Mouse (Mus musculus): Measurements from ENCODE around the gene Sun1. TPM values are rescaled to one million over a fixed set of nuclear protein-coding genes. Genes with fewer than 3 reads are reported as not detected.

The Sun1 gene
- total and polyA plus RNA-seq, 3 experiments, result 71.3 to 79.0 TPM; not detected in 1

- TF ChIP-seq TAL1 (IDR thresholded peaks at IDR 0.05; ENCODE audit: low read length) (no peak), NRF1 (IDR thresholded peaks at IDR 0.05; ENCODE audit: insufficient read depth, low read depth, low read length, poor library complexity, severe bottlenecking) (no peak), CHD1 (IDR thresholded peaks at IDR 0.05; ENCODE audit: low read depth, low read length) (no peak), MXI1 (IDR thresholded peaks at IDR 0.05; ENCODE audit: low read depth, low read length) (no peak), ZKSCAN1 (IDR thresholded peaks at IDR 0.05; ENCODE audit: low read depth, low read length) (no peak), ZMIZ1 (IDR thresholded peaks at IDR 0.05; ENCODE audit: low read depth, low read length) (no peak), HCFC1 (IDR thresholded peaks at IDR 0.05; ENCODE audit: low read depth, low read length) (no peak), MAZ (IDR thresholded peaks at IDR 0.05; ENCODE audit: low read depth, low read length) (no peak)
These were observed 40.8 kb downstream of the Sun1 start for GRCm38 (mm10) chr5:139241022-139241761.

DNA sequence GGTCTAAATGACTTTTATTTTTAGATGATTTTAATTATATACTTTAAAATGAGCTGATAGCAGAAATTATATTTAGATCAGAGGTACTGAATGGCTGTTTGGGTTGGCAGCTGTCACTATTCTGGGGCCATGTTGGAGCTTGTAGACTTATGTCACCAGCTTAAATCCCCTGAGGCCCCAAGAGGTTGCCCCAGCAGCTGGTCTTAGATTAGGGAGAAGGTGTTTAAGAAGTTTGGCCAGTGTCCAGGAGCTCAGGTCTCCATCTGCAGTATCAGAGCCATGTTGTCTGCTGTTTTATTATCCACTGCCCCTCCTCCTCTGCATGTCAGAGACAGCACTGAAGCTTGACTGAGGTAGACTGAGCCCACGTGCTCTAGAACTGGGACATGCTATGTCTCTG is 42.9 kb downstream of the Sun1 start:
- no peak overlapping the region for H3K9ac ChIP-seq (ENCODE audit: control insufficient read depth, low read depth, low read length, poor library complexity, severe bottlenecking)
- peaks cover 0 to 4% of the 10 kb centered on the region in 2 experiments; a peak in 1 of 4 replicates for H3K4me1 ChIP-seq (ENCODE audit: control insufficient read depth in 1 of 2, insufficient read depth in 2 of 2, low read length in 2 of 2)
- TF ChIP-seq NELFE (IDR thresholded peaks at IDR 0.05; ENCODE audit: low read depth, low read length) (no peak), SIN3A (IDR thresholded peaks at IDR 0.05; ENCODE audit: low read length) (no peak), BHLHE40 (IDR thresholded peaks at IDR 0.05; ENCODE audit: borderline replicate concordance, low read depth, low read length) (no peak), MAZ (IDR thresholded peaks at IDR 0.05; ENCODE audit: low read depth, low read length) (no peak), KAT2A (conservative IDR thresholded peaks at IDR 0.05; ENCODE audit: low read depth, low read length) (no peak), USF2 (IDR thresholded peaks at IDR 0.05; ENCODE audit: borderline replicate concordance in 1 of 2, insufficient read depth in 1 of 2, low read depth in 1 of 2, low read length in 2 of 2) (no peak), TAL1 (IDR thresholded peaks at IDR 0.05; ENCODE audit: low read length) (peak; percentile 41; the same call in 1 of the 2 replicates), ZKSCAN1 (IDR thresholded peaks at IDR 0.05; ENCODE audit: low read depth, low read length) (no peak), TCF12 (IDR thresholded peaks at IDR 0.05; ENCODE audit: low read depth, low read length) (no peak), RCOR1 (IDR thresholded peaks at IDR 0.05; ENCODE audit: low read depth, low read length) (no peak), TBP (IDR thresholded peaks at IDR 0.05; ENCODE audit: low read depth, low read length) (no peak), ZMIZ1 (IDR thresholded peaks at IDR 0.05; ENCODE audit: low read depth, low read length) (no peak), MXI1 (IDR thresholded peaks at IDR 0.05; ENCODE audit: low read depth, low read length) (0 out of 2 replicates have a peak, but pooled peaks have one; percentile 20), EP300 (IDR thresholded peaks at IDR 0.05; ENCODE audit: low read depth in 1 of 2, low read length in 2 of 2) (no peak), USF1 (IDR thresholded peaks at IDR 0.05; ENCODE audit: low read depth, low read length) (no peak), GATA1 (IDR thresholded peaks at IDR 0.05; ENCODE audit: low read depth, low read length) (no peak), CTCF (IDR thresholded peaks at IDR 0.05 in 2 of 3, conservative IDR thresholded peaks at IDR 0.05 in 1 of 3; ENCODE audit: control insufficient read depth in 1 of 3, insufficient read depth in 1 of 3, low read depth in 2 of 3, low read length in 3 of 3, poor library complexity in 1 of 3, severe bottlenecking in 1 of 3) (no peak), CHD2 (IDR thresholded peaks at IDR 0.05; ENCODE audit: low read length) (no peak), GABPA (IDR thresholded peaks at IDR 0.05; ENCODE audit: low read depth, low read length) (no peak), ETS1 (IDR thresholded peaks at IDR 0.05; ENCODE audit: low read depth, low read length) (peak; percentile 88), NRF1 (IDR thresholded peaks at IDR 0.05; ENCODE audit: insufficient read depth, low read depth, low read length, poor library complexity, severe bottlenecking) (no peak), CHD1 (IDR thresholded peaks at IDR 0.05; ENCODE audit: low read depth, low read length) (no peak), UBTF (IDR thresholded peaks at IDR 0.05; ENCODE audit: borderline replicate concordance, insufficient read depth, low read depth, low read length) (no peak), JUND (IDR thresholded peaks at IDR 0.05; ENCODE audit: low read depth, low read length) (no peak), ZNF384 (IDR thresholded peaks at IDR 0.05; ENCODE audit: low read depth, low read length) (no peak)
- H3K36me3 ChIP-seq (ENCODE audit: control insufficient read depth in 1 of 2, insufficient read depth in 2 of 2, low read length in 2 of 2), result peaks cover 16 to 38% of the 10 kb centered on the region in 2 experiments
- H3K9me3 ChIP-seq (replicated peaks; ENCODE audit: insufficient read depth, low read length), result no peaks in the 10 kb centered on the region
- H3K27me3 ChIP-seq (ENCODE audit: control insufficient read depth in 1 of 2, insufficient read depth in 2 of 2, low read length in 2 of 2), result no peaks in the 10 kb centered on the region
- no peaks in the 10 kb centered on the region for H3K79me2 ChIP-seq (ENCODE audit: control insufficient read depth, insufficient read depth, low read length, poor library complexity)
- DNase-seq (ENCODE audit: low read depth, low spot score), result peak; percentile 63
- H3K27ac ChIP-seq (ENCODE audit: control insufficient read depth, low read depth, low read length), result no peak overlapping the region
- no peak overlapping the region for H3K4me3 ChIP-seq (ENCODE audit: control insufficient read depth in 1 of 2, insufficient read depth in 1 of 2, low read depth in 2 of 2, low read length in 2 of 2)

More at GRCm38 (mm10) chr5:139241022-139241761, 40.8 kb downstream of the Sun1 start:
- Histone ChIP-seq H3K79me2 (ENCODE audit: control insufficient read depth, insufficient read depth, low read length, poor library complexity) (no peaks in the 10 kb centered on the region), H3K4me1 (ENCODE audit: control insufficient read depth in 1 of 2, insufficient read depth in 2 of 2, low read length in 2 of 2) (no peaks in the 10 kb centered on the region; a peak in 1 of 4 replicates), H3K27me3 (ENCODE audit: control insufficient read depth in 1 of 2, insufficient read depth in 2 of 2, low read length in 2 of 2) (no peaks in the 10 kb centered on the region), H3K4me3 (ENCODE audit: control insufficient read depth in 1 of 2, insufficient read depth in 1 of 2, low read depth in 2 of 2, low read length in 2 of 2) (no peak overlapping the region), H3K27ac (ENCODE audit: control insufficient read depth, low read depth, low read length) (no peak overlapping the region), H3K9me3 (replicated peaks; ENCODE audit: insufficient read depth, low read length) (no peaks in the 10 kb centered on the region), H3K9ac (ENCODE audit: control insufficient read depth, low read depth, low read length, poor library complexity, severe bottlenecking) (no peak overlapping the region), H3K36me3 (ENCODE audit: control insufficient read depth in 1 of 2, insufficient read depth in 2 of 2, low read length in 2 of 2) (peaks cover 5 to 49% of the 10 kb centered on the region in 2 experiments)
- DNase-seq (ENCODE audit: low read depth, low spot score), result no peak

Data from MEL (cell line).